Mouse (Mus musculus) layer of hippocampus, adult 9-11 months (tissue): Measurements from ENCODE around the gene Ddx28.

ENCODE experiments used
- DNase-seq: peaks from one replicate; pipeline ENCODE4 v3.0.0; 2022

The Ddx28 gene

GRCm38 (mm10) chr8:105965266-105965904, 46.3 kb downstream of the Ddx28 start:
- no peak for DNase-seq

- DNase-seq: no peak
Measured at GRCm38 (mm10) chr8:105964506-105965265, 47.0 kb downstream of the Ddx28 start.

GRCm38 (mm10) chr8:105961536-105961935, 50.1 kb downstream of the Ddx28 start:
- no peak for DNase-seq

- no peak for DNase-seq
Measured at GRCm38 (mm10) chr8:105961101-105961500, 50.6 kb downstream of the Ddx28 start.
